Mouse (Mus musculus) liver, adult 2 months (tissue): ENCODE data around the gene Ptges3. TPM values are rescaled to one million over a fixed set of nuclear protein-coding genes. Genes with fewer than 3 reads are reported as not detected.

ENCODE experiments used
- DNase-seq: peaks from one replicate; pipeline ENCODE4 v3.0.0-alpha.2; 2011; ENCODE audit warnings: low read depth, low spot score; ENCODE audit errors: extremely low read depth
- H3K27ac ChIP-seq: fragments of 200-500 bp; replicated peaks from 2 replicates; pipeline ENCODE4 v1.5.1; 2012; ENCODE audit warnings: low read depth, mild to moderate bottlenecking, control low read depth, inconsistent platforms, low read length; ENCODE audit not compliant: insufficient read depth
- H3K27me3 ChIP-seq: fragments of 200-500 bp; 2 replicates; pipeline ENCODE4 v1.6.1; 2012; ENCODE audit warnings: mild to moderate bottlenecking, moderate library complexity, low read length, inconsistent platforms; ENCODE audit not compliant: control insufficient read depth, insufficient read depth
- H3K36me3 ChIP-seq: fragments of 200-500 bp; 2 replicates; pipeline ENCODE4 v1.6.1; 2012; ENCODE audit warnings: low read length, inconsistent platforms; ENCODE audit not compliant: control insufficient read depth, insufficient read depth
- H3K4me1 ChIP-seq: fragments of 200-500 bp; 2 replicates; pipeline ENCODE4 v1.6.1; 2011; ENCODE audit warnings: low read length; ENCODE audit not compliant: control insufficient read depth, insufficient read depth
- H3K4me3 ChIP-seq: fragments of 200-500 bp; 2 replicates; pipeline ENCODE4 v1.5.1; 2011; ENCODE audit warnings: low read depth, mild to moderate bottlenecking, control low read depth, low read length, moderate library complexity; ENCODE audit not compliant: insufficient read depth
- H3K79me2 ChIP-seq: fragments of 200-500 bp; 2 replicates; pipeline ENCODE4 v1.6.1; 2012; ENCODE audit warnings: inconsistent platforms, mild to moderate bottlenecking, low read length, moderate library complexity; ENCODE audit not compliant: control insufficient read depth, insufficient read depth
- H3K9ac ChIP-seq: fragments of 200-500 bp; 2 replicates; pipeline ENCODE4 v1.6.1; 2012; ENCODE audit warnings: low read depth, mild to moderate bottlenecking, control low read depth, inconsistent platforms, low read length
- CTCF ChIP-seq: fragments of 200-500 bp; IDR thresholded peaks from 2 replicates; pipeline ENCODE4 v1.5.1; 2011; ENCODE audit warnings: low read depth, low read length, control low read depth
- POLR2A ChIP-seq: fragments of 200-500 bp; IDR thresholded peaks from 2 replicates; pipeline ENCODE4 v1.6.1; 2011; ENCODE audit warnings: low read length, control low read depth; ENCODE audit not compliant: insufficient read depth; ENCODE audit errors: extremely low read depth
- WGBS: fragments of 180-500 bp; shearing (Covaris S2); methylation state at CpG from one replicate; pipeline ENCODE4 v1.1.7; 2018; 5-methylcytosine and 5-hydroxymethylcytosine counted together
- polyA plus RNA-seq: library from polyadenylated mRNA; depleted of rRNA; stranded (reverse); fragments of >200 nt; gene quantifications from 2 replicates; pipeline ENCODE4 v1.2.3, GENCODE M21; 2012
- total RNA-seq: library from RNA; depleted of rRNA; stranded (reverse); fragments of >200 nt; gene quantifications from 2 replicates; pipeline ENCODE4 v1.2.3, GENCODE M21; 2014

The Ptges3 gene
- total and polyA plus RNA-seq, 2 experiments, result 24.8 to 90.4 TPM

DNA sequence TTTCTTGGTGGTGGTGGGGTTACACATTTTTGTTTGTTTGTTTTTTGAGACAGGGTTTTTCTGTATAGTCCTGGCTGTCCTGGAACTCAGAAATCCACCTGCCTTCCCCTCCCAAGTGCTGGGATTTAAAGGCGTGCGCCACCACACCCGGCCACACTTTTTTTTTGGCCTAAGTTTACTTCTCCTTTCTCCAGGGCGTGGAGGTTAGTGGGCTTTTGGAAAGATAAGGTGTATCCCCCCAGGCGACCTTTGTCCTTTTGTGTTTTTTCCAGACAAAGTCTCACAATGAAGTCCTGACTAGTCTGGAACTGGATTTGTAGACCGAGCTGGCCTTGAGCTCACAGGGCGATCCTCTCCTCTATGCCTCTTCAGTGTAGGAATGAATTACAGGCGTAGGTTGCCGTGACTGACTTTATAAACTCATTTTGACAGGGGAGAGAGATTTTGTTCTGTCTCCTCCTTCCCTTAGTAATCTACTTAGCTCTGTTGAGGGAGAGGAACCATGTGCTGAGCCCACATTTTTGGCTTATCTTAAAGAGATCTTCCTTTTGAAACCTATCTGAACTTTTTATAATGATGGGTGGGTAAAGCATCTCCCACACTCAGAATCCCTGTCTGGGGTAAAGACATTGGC lies 36.4 kb downstream of the Ptges3 start:
- peaks cover 14% of the 10 kb centered on the region for H3K4me1 ChIP-seq
- no peak overlapping the region for H3K4me3 ChIP-seq
- no peaks in the 10 kb centered on the region for H3K27me3 ChIP-seq
- DNase-seq, result no peak
- no peak overlapping the region for H3K9ac ChIP-seq
- 39% methylated on average over 9 of the region's 9 CpGs for WGBS
- H3K27ac ChIP-seq, result peak overlapping the region; percentile 56
- H3K36me3 ChIP-seq, result no peaks in the 10 kb centered on the region
- TF ChIP-seq POLR2A (no peak), CTCF (no peak)
- peaks cover 15% of the 10 kb centered on the region for H3K79me2 ChIP-seq

DNA sequence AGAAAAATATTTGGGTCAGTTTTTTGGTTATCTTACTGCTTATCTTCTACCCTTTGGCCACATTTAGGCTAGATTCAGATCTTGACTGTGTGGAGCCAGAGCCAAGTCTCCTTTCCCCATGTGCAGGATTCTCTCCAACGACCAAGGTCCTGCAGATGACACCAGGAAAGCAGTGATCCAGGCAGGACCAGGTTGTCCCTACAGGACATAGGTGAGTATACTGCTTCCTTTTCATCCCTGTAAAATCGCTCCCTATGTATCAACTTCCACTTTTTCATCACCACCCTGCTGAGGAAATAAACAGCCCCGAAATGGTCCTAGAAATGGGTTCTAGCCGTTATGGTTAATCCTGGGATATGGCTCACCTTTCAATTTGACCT lies 37.5 kb downstream of the Ptges3 start:
- no peak for DNase-seq
- H3K4me1 ChIP-seq, result peaks cover 14% of the 10 kb centered on the region
- no peaks in the 10 kb centered on the region for H3K27me3 ChIP-seq
- 0 out of 2 replicates have a peak overlapping the region, but pooled peaks have one; percentile 3 for H3K27ac ChIP-seq
- no peak overlapping the region for H3K4me3 ChIP-seq
- no peak overlapping the region for H3K9ac ChIP-seq
- peaks cover 16% of the 10 kb centered on the region for H3K79me2 ChIP-seq
- H3K36me3 ChIP-seq, result no peaks in the 10 kb centered on the region
- 31% methylated on average over 4 of the region's 4 CpGs for WGBS
- no peak for TF ChIP-seq POLR2A
- no peak for TF ChIP-seq CTCF

DNA sequence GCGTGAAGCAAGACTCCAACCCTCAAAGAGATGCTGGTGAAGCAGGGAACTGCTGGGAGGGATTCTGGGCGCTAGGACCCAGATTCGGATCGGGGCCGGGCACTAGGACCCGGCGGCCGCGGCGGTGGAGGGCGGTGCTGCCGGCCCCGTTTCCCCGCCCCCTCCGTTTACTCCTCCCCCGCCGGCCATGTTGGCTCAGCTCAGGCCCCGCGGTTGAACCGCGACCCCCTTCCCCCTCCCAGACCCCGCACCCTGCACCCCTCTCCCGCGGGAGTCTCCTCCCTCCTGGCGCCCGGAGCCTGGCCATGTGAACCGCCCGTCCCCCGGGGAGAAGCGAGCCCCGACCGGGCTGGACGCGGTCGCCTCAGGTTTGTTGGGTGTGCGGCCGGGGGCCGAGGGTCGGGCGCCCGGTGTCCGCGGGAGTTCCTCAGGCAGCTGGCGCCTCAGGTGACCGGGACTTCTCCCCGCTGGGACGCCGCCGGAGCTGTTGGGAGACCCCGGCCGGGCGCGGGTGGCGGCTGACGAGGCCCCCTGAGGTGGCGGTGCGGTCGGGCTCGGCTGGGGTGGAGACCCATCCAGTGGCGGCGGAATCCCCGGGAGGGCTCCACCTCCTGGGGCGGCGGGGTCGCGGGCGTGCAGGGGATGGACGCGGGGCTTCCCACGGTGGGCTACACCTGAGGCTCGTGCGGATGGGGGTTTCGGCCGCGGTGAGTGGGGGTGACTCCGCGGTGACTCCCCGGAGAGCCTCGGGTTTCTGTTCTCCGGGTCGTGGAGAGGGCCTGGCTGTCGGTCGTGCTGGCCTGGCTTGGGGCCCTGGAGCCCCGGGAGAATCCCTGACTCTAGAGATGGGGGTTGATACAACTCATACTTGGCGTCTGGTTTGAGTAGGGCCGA lies 38.2 kb downstream of the Ptges3 start:
- peaks cover 18% of the 10 kb centered on the region for H3K4me1 ChIP-seq
- under 1% methylated on average over 83 of the region's 86 CpGs for WGBS

DNA sequence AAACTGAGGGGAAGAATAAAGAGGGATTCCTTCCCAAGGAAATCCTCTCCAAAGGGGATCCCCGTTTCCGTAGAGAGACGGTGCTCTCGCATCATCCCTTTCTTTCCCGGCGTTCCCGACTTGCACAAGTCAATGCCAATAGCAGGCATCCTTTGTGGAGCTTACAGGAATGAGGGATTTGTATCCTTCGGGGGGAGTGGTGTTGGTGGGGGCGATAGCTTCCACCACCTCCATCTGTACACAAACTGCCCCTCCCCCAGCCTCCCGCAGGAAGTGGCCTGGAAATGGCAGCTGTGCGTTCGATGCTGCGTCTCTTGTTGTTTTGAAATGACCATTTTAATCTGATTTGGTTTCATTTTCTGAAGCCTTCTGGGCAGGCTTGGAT lies 38.8 kb downstream of the Ptges3 start:
- TF ChIP-seq CTCF (no peak), POLR2A (no peak)
- Histone ChIP-seq H3K79me2 (peaks cover 21% of the 10 kb centered on the region), H3K9ac (peak overlapping the region; percentile 87), H3K36me3 (no peaks in the 10 kb centered on the region), H3K4me1 (peaks cover 20% of the 10 kb centered on the region), H3K4me3 (peak overlapping the region; percentile 99), H3K27me3 (no peaks in the 10 kb centered on the region), H3K27ac (peak overlapping the region; percentile 43)
- WGBS, result 0% methylated on average over 13 of the region's 13 CpGs
- peak; percentile 51 for DNase-seq

More for the DNA sequence above, 38.2 kb downstream of the Ptges3 start:
- peak overlapping the region; percentile 43 for H3K27ac ChIP-seq
- H3K27me3 ChIP-seq, result no peaks in the 10 kb centered on the region
- peaks cover 21% of the 10 kb centered on the region for H3K79me2 ChIP-seq
- peak overlapping the region; percentile 87 for H3K9ac ChIP-seq
- TF ChIP-seq POLR2A (0 out of 2 replicates have a peak, but pooled peaks have one; percentile 9), CTCF (no peak)
- H3K36me3 ChIP-seq, result no peaks in the 10 kb centered on the region
- peak; percentile 57 for DNase-seq
- H3K4me3 ChIP-seq, result peak overlapping the region; percentile 99

DNA sequence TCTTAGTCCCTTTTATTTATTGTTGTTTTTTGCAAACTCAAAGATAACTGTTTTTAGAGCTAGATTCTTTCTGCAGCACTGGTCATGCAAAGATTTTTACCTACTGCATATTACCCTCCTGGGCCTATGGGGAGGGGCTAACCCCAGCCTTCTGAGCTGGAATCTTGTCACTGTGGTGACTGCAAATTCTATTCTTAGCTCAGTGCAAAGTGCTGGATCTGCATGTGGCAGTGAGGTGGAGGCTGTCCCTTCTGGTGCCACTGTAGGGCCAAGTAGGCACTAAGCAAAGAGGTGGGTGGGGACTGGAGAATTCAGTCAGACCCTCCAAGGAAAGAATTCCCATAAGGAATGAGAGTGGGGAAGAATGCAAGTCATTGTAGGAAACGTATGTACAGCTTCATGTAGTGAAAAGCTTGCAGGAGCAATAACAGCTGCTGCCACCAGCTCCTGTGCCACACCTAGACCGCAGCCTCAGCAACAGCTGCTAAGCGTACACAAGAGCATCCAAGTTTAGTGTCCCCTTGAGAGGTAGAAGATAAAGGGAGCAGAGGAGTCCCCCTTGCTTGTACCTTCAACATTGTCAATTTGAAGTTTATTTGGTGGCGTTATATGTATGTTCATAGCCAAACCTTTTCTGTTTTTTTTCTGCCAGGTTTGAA lies 51.5 kb downstream of the Ptges3 start:
- WGBS, result 94% methylated on average over 4 of the region's 4 CpGs
- no peak for DNase-seq
- TF ChIP-seq CTCF (no peak), POLR2A (no peak)
- peaks cover 2% of the 10 kb centered on the region; the same call in 1 of the 2 replicates for H3K4me1 ChIP-seq
- no peak overlapping the region for H3K4me3 ChIP-seq
- no peak overlapping the region for H3K9ac ChIP-seq
- H3K36me3 ChIP-seq, result peaks cover 58% of the 10 kb centered on the region
- H3K27me3 ChIP-seq, result no peaks in the 10 kb centered on the region
- H3K79me2 ChIP-seq, result peaks cover 3% of the 10 kb centered on the region; the same call in 1 of the 2 replicates
- H3K27ac ChIP-seq, result no peak overlapping the region
